Mouse (Mus musculus) adrenal gland, postnatal 4 days (tissue): ENCODE results near the gene Txnip. TPM values are rescaled to one million over a fixed set of nuclear protein-coding genes. Genes with fewer than 3 reads are reported as not detected.
"Not testable (repeated sequence)": the region's sequence is repeated elsewhere in the genome, so short reads cannot be mapped to it uniquely, and the experiment has no call there.

Source experiments
- DNase-seq, 2 experiments: peaks; one replicate each; pipeline ENCODE4 v3.0.0; 2021 to 2022; ENCODE audit warnings: low spot score in 2 of 2, mixed read lengths in 2 of 2
- total RNA-seq, 2 experiments: library from RNA; stranded (reverse); gene quantifications; 2 replicates each; pipeline ENCODE4 v1.2.3; 2021

The Txnip gene
- total RNA-seq, 2 experiments from 2014 or later = 980 to 992 TPM

GRCm38 (mm10) chr3:96583386-96583785, 25.6 kb downstream of the Txnip start:
- no peak for DNase-seq

GRCm38 (mm10) chr3:96590657-96591056, 32.9 kb downstream of the Txnip start:
- no peak for DNase-seq

- DNase-seq = no peak
These were observed 35.6 kb downstream of the Txnip start for GRCm38 (mm10) chr3:96593374-96593773.

- DNase-seq = peak; percentile 81 to 91
These were observed 36.2 kb downstream of the Txnip start, which contains the start of gene Polr3gl for GRCm38 (mm10) chr3:96593790-96594560. Polr3gl (minus strand) TSS chr3:96594181.

GRCm38 (mm10) chr3:96594851-96595250, 37.1 kb downstream of the Txnip start:
- DNase-seq = no peak

- no peak for DNase-seq
These were observed 37.9 kb downstream of the Txnip start for GRCm38 (mm10) chr3:96595661-96596060.

GRCm38 (mm10) chr3:96596228-96596707, 38.5 kb downstream of the Txnip start, which contains the start of gene Ankrd34a:
Ankrd34a (plus strand) TSS chr3:96596636.
- DNase-seq = no peak

GRCm38 (mm10) chr3:96596855-96597254, 39.1 kb downstream of the Txnip start:
- DNase-seq = no peak

- no peak for DNase-seq
These were observed 39.7 kb downstream of the Txnip start for GRCm38 (mm10) chr3:96597435-96597891.

GRCm38 (mm10) chr3:96598156-96599068, 40.7 kb downstream of the Txnip start:
- DNase-seq = peak in 1 of 2 experiments; percentile 40

- no peak for DNase-seq
These were observed 41.3 kb downstream of the Txnip start for GRCm38 (mm10) chr3:96599069-96599393.

GRCm38 (mm10) chr3:96599411-96599810, 41.7 kb downstream of the Txnip start:
- DNase-seq = no peak

- peak; percentile 66 to 84 for DNase-seq
These were observed 43.0 kb downstream of the Txnip start, which contains the start of gene Lix1l for GRCm38 (mm10) chr3:96600639-96601250. Lix1l (plus strand) TSS chr3:96601149.

- DNase-seq = peak in 1 of 2 experiments; percentile 50
These were observed 43.6 kb downstream of the Txnip start for GRCm38 (mm10) chr3:96601251-96601787.

GRCm38 (mm10) chr3:96601941-96602703, 44.4 kb downstream of the Txnip start:
- DNase-seq = no peak

GRCm38 (mm10) chr3:96602704-96603084, 44.9 kb downstream of the Txnip start:
- no peak for DNase-seq

GRCm38 (mm10) chr3:96603311-96603710, 45.6 kb downstream of the Txnip start:
- DNase-seq = no peak

GRCm38 (mm10) chr3:96606007-96606406, 48.2 kb downstream of the Txnip start:
- DNase-seq = not testable (repeated sequence)

- DNase-seq = no peak
These were observed 48.9 kb downstream of the Txnip start for GRCm38 (mm10) chr3:96606618-96607017.
